Mouse (Mus musculus) embryonic facial prominence, embryonic 15.5 days (tissue): Measurements from ENCODE around the gene Zscan10. TPM values are rescaled to one million over a fixed set of nuclear protein-coding genes. Genes with fewer than 3 reads are reported as not detected.
A peak's percentile ranks its signal among the peaks of the same experiment; 100 is the strongest.
"Not testable (repeated sequence)": the region's sequence is repeated elsewhere in the genome, so short reads cannot be mapped to it uniquely, and the experiment has no call there.

Experiments used
- ATAC-seq: fragments of 200-750 bp; cut with Nextera tagmentation; 2 replicates; pipeline ENCODE4 v1.8.0; 2017; ENCODE audit warnings: low read depth, moderate TSS enrichment; ENCODE audit not compliant: insufficient number of reproducible peaks, low FRiP score, low TSS enrichment
- H3K27ac ChIP-seq: fragments of 300-500 bp; sonication (generic); replicated peaks from 2 replicates; pipeline ENCODE4 v1.5.1; 2015; ENCODE audit warnings: mild to moderate bottlenecking, inconsistent platforms
- H3K27me3 ChIP-seq: fragments of 300-500 bp; sonication (generic); 2 replicates; pipeline ENCODE4 v1.6.1; 2015; ENCODE audit warnings: inconsistent platforms
- H3K36me3 ChIP-seq: fragments of 300-500 bp; sonication (generic); 2 replicates; pipeline ENCODE4 v1.6.1; 2015; ENCODE audit warnings: mild to moderate bottlenecking, inconsistent platforms
- H3K4me1 ChIP-seq: fragments of 300-500 bp; sonication (generic); 2 replicates; pipeline ENCODE4 v1.6.1; 2015; ENCODE audit warnings: inconsistent platforms
- H3K4me2 ChIP-seq: fragments of 300-500 bp; sonication (generic); replicated peaks from 2 replicates; pipeline ENCODE4 v1.6.1; 2015; ENCODE audit warnings: mild to moderate bottlenecking, inconsistent platforms
- H3K4me3 ChIP-seq: fragments of 300-500 bp; sonication (generic); replicated peaks from 2 replicates; pipeline ENCODE4 v1.5.1; 2015; ENCODE audit warnings: mild to moderate bottlenecking, inconsistent platforms
- H3K9ac ChIP-seq: fragments of 300-500 bp; sonication (generic); 2 replicates; pipeline ENCODE4 v1.6.1; 2015; ENCODE audit warnings: inconsistent platforms
- H3K9me3 ChIP-seq: fragments of 300-500 bp; sonication (generic); replicated peaks from 2 replicates; pipeline ENCODE4 v1.6.1; 2016; ENCODE audit warnings: inconsistent platforms
- WGBS: fragments of 180-500 bp; shearing (Covaris S2); methylation state at CpG from one replicate; pipeline ENCODE4 v1.1.7; 2015; 5-methylcytosine and 5-hydroxymethylcytosine counted together
- polyA plus RNA-seq: library from polyadenylated mRNA; unstranded; fragments of >200 nt; fragmentation: Nextera tagmentation; extraction: Ambion mirVana; gene quantifications from 2 replicates; pipeline ENCODE4 v1.2.1, GENCODE M21; 2015

The Zscan10 gene
- polyA plus RNA-seq, 1 experiment from 2014 or later = 0.08 TPM

- H3K4me3 ChIP-seq = peak overlapping the region; percentile 55
- peaks cover 4% of the 10 kb centered on the region; the same call in 1 of the 2 replicates for H3K4me1 ChIP-seq
- H3K36me3 ChIP-seq = no peaks in the 10 kb centered on the region
- no peaks in the 10 kb centered on the region for H3K9me3 ChIP-seq
- H3K4me2 ChIP-seq = peak overlapping the region; percentile 71
- H3K27ac ChIP-seq = peak overlapping the region; percentile 82
- no peaks in the 10 kb centered on the region for H3K27me3 ChIP-seq
- WGBS = 7% methylated on average over 34 of the region's 34 CpGs
- peak overlapping the region; percentile 52 for H3K9ac ChIP-seq
- peak; percentile 99 for ATAC-seq
Observed at GRCm38 (mm10) chr17:23592208-23592925, 8.3 kb upstream of the Zscan10 start.

DNA sequence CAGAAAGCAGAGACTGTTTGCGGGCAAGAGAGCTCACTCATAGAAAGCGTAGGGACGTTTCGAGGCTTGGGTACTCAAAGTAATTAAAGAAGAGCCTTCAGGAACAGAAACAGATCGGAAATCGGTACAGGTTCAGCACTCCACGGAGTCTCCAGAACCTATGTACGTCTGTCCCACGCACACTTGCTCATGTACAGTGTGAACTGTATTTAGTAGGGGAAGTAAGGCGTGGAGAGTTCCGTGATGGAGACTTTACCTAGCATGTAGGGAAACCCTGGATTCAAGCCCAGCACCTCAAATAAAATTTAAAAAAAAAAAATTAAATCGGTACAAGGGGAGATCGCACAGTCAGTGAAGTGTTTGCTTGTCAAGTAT lies 7.7 kb upstream of the Zscan10 start:
- H3K9me3 ChIP-seq = no peaks in the 10 kb centered on the region
- H3K4me3 ChIP-seq = peak overlapping the region; percentile 55
- peak overlapping the region; percentile 52 for H3K9ac ChIP-seq
- peaks cover 4% of the 10 kb centered on the region; the same call in 1 of the 2 replicates for H3K4me1 ChIP-seq
- ATAC-seq = peak; percentile 56
- peak overlapping the region; percentile 82 for H3K27ac ChIP-seq
- H3K4me2 ChIP-seq = peak overlapping the region; percentile 71
- 8% methylated on average over 13 of the region's 13 CpGs for WGBS
- H3K27me3 ChIP-seq = no peaks in the 10 kb centered on the region
- H3K36me3 ChIP-seq = no peaks in the 10 kb centered on the region

DNA sequence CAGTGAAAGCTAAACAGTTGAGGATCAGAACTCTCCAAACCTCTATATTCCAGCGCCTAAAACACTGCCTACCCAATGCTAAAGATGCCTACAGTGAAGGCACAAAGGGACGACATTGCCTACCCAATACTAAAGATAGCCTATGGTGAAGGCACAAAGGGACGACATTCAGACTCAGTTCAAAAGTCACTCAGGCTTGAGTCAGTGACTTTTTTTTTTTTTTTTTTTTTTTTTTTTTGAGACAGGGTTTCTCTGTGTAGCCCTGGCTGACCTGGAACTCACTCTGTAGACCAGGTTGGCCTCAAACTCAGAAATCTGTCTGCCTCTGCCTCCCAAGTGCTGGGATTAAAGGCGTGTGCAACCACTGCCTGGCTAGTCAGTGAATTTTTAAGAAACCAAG lies 5.5 kb upstream of the Zscan10 start:
- H3K9me3 ChIP-seq, H3K27ac ChIP-seq, H3K9ac ChIP-seq, H3K36me3 ChIP-seq, H3K4me2 ChIP-seq, H3K27me3 ChIP-seq, H3K4me3 ChIP-seq, ATAC-seq: not testable (repeated sequence)
- 77% methylated on average over 4 of the region's 4 CpGs for WGBS
- H3K4me1 ChIP-seq = peaks cover 13% of the 10 kb centered on the region

GRCm38 (mm10) chr17:23598582-23599552 lies 1.8 kb upstream of the Zscan10 start, which contains the start of gene Zfp13:
Gene Zfp13, minus strand, starts transcription at chr17:23599487.
- Histone ChIP-seq H3K4me3 (peak within 1 kb of the TSS; percentile 48), H3K9ac (peak within 1 kb of the TSS; percentile 54), H3K9me3 (no peaks in the 10 kb centered on the region), H3K27me3 (no peaks in the 10 kb centered on the region), H3K4me1 (peaks cover 18% of the 10 kb centered on the region), H3K36me3 (no peaks in the 10 kb centered on the region), H3K27ac (peak within 1 kb of the TSS; percentile 92), H3K4me2 (peak within 1 kb of the TSS; percentile 78)
- peak; percentile 96 for ATAC-seq
- 5% methylated on average over 31 of the region's 31 CpGs for WGBS

DNA sequence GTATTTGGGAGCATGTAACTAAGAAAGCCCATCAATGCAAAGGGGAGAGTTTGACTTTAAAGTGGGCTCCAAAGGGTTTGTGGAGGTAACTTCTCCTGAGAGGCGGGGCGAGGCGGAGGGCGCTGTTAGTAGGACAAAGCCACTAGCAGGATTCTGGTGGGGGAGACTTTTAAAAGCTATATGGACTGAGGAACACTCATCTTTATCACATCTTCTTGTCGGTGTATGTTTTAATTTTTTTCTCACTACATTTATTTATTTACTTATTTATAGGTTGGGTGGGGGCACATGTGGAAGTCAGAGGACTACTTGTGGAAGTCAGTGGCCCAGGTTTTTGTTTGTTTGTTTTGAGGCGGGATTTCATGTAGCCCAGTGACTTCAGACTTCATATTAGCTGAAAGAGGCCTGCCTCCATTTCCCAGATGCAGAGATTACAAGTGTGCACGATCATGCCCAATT lies 1.0 kb upstream of the Zscan10 start:
- peaks cover 18% of the 10 kb centered on the region for H3K4me1 ChIP-seq
- H3K27ac ChIP-seq = peak overlapping the region; percentile 92
- peak overlapping the region; percentile 78 for H3K4me2 ChIP-seq
- WGBS = 31% methylated on average over 7 of the region's 7 CpGs
- peak overlapping the region; percentile 54 for H3K9ac ChIP-seq
- no peaks in the 10 kb centered on the region for H3K9me3 ChIP-seq
- H3K4me3 ChIP-seq = peak overlapping the region; percentile 48
- no peaks in the 10 kb centered on the region for H3K36me3 ChIP-seq
- no peak for ATAC-seq
- no peaks in the 10 kb centered on the region for H3K27me3 ChIP-seq

GRCm38 (mm10) chr17:23601836-23602585 lies 1.4 kb downstream of the Zscan10 start:
- WGBS = 33% methylated on average over 10 of the region's 10 CpGs
- Histone ChIP-seq H3K4me3 (no peak overlapping the region), H3K4me1 (peaks cover 18% of the 10 kb centered on the region), H3K36me3 (no peaks in the 10 kb centered on the region), H3K9me3 (no peaks in the 10 kb centered on the region), H3K9ac (no peak overlapping the region), H3K27ac (no peak overlapping the region), H3K4me2 (no peak overlapping the region), H3K27me3 (no peaks in the 10 kb centered on the region)
- no peak for ATAC-seq

GRCm38 (mm10) chr17:23603077-23603476 lies 2.4 kb downstream of the Zscan10 start:
- H3K36me3 ChIP-seq = no peaks in the 10 kb centered on the region
- no peak overlapping the region for H3K27ac ChIP-seq
- peaks cover 18% of the 10 kb centered on the region for H3K4me1 ChIP-seq
- H3K9ac ChIP-seq = no peak overlapping the region
- H3K4me3 ChIP-seq = no peak overlapping the region
- no peaks in the 10 kb centered on the region for H3K27me3 ChIP-seq
- no peak overlapping the region for H3K4me2 ChIP-seq
- ATAC-seq = no peak
- no peaks in the 10 kb centered on the region for H3K9me3 ChIP-seq
- WGBS = 24% methylated on average over 8 of the region's 8 CpGs

GRCm38 (mm10) chr17:23603542-23603941 lies 2.9 kb downstream of the Zscan10 start:
- Histone ChIP-seq H3K9ac (no peak overlapping the region), H3K4me1 (peaks cover 18% of the 10 kb centered on the region), H3K4me3 (no peak overlapping the region), H3K9me3 (no peaks in the 10 kb centered on the region), H3K27ac (no peak overlapping the region), H3K27me3 (no peaks in the 10 kb centered on the region), H3K4me2 (no peak overlapping the region), H3K36me3 (no peaks in the 10 kb centered on the region)
- ATAC-seq = no peak
- WGBS = 53% methylated on average over 2 of the region's 2 CpGs

DNA sequence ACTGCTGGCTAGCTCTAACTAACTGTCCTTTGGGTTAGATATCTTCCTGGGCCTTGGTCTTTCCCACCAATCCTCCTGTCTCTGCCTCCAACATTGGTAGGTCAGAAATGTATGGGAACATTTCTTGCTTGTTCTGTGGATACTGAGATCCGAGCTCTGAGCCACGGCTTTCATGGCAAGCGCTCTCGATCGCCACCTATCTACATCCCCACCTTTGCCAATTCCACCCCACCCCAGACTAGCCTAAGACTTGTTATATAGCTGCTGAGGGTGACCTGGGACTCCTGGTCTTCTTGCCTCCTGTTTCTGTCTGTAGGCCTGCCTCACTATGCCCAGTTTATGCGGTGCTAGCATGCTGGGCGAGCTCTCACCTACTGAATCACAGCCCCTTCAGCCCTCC lies 3.7 kb downstream of the Zscan10 start:
- Histone ChIP-seq H3K9me3 (no peaks in the 10 kb centered on the region), H3K4me1 (peaks cover 17% of the 10 kb centered on the region), H3K9ac (no peak overlapping the region), H3K36me3 (no peaks in the 10 kb centered on the region), H3K4me3 (no peak overlapping the region), H3K4me2 (no peak overlapping the region), H3K27ac (no peak overlapping the region), H3K27me3 (no peaks in the 10 kb centered on the region)
- 75% methylated on average over 7 of the region's 7 CpGs for WGBS
- no peak for ATAC-seq

- Histone ChIP-seq H3K36me3 (no peaks in the 10 kb centered on the region), H3K4me2 (no peak overlapping the region), H3K4me3 (no peak overlapping the region), H3K9me3 (no peaks in the 10 kb centered on the region), H3K9ac (no peak overlapping the region), H3K27ac (no peak overlapping the region), H3K4me1 (peaks cover 9% of the 10 kb centered on the region), H3K27me3 (no peaks in the 10 kb centered on the region)
- no peak for ATAC-seq
- 77% methylated on average over 8 of the region's 8 CpGs for WGBS
Observed at GRCm38 (mm10) chr17:23605220-23605619, 4.6 kb downstream of the Zscan10 start.

DNA sequence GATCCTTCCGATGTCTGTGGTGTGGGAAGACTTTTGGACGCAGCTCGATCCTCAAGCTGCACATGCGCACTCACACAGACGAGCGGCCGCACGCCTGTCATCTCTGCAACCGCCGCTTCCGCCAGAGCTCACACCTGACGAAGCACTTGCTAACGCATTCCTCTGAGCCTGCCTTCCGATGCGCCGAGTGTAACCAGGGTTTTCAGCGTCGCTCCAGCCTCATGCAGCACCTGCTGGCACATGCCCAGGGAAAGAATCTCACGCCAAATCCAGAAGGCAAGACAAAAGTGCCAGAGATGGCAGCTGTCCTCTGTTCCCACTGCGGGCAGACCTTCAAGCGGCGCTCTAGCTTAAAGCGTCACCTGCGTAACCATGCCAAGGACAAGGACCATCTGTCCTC lies 9.0 kb downstream of the Zscan10 start:
- Histone ChIP-seq H3K4me3 (no peak overlapping the region), H3K9ac (no peak overlapping the region), H3K4me2 (no peak overlapping the region), H3K27me3 (no peaks in the 10 kb centered on the region), H3K27ac (no peak overlapping the region), H3K4me1 (no peaks in the 10 kb centered on the region), H3K9me3 (no peaks in the 10 kb centered on the region), H3K36me3 (no peaks in the 10 kb centered on the region)
- ATAC-seq = no peak
- 86% methylated on average over 24 of the region's 24 CpGs for WGBS
